Mouse (Mus musculus): ENCODE results near the gene 4930519G04Rik.
"Not testable (repeated sequence)": the region's sequence is repeated elsewhere in the genome, so short reads cannot be mapped to it uniquely, and the experiment has no call there.

The 4930519G04Rik gene

GRCm38 (mm10) chr5:114908598-114909305 lies 55.3 kb downstream of the 4930519G04Rik start:
- in situ Hi-C loops (cut with MboI, MseI) = no loop called here

- in situ Hi-C loops (cut with MboI, MseI) = no loop called here
These were observed 60.2 kb downstream of the 4930519G04Rik start for GRCm38 (mm10) chr5:114913686-114914085.

- in situ Hi-C loops (cut with MboI, MseI) = no loop called here
These were observed 61.4 kb downstream of the 4930519G04Rik start for GRCm38 (mm10) chr5:114914855-114915254.

- in situ Hi-C loops (cut with MboI, MseI) = no loop called here
These were observed 62.4 kb downstream of the 4930519G04Rik start for GRCm38 (mm10) chr5:114915854-114916253.

GRCm38 (mm10) chr5:114916777-114917176 lies 63.3 kb downstream of the 4930519G04Rik start:
- in situ Hi-C loops (cut with MboI, MseI) = no loop called here

- in situ Hi-C loops (cut with MboI, MseI) = not testable (repeated sequence)
These were observed 63.9 kb downstream of the 4930519G04Rik start for GRCm38 (mm10) chr5:114917357-114917756.

- in situ Hi-C loops (cut with MboI, MseI) = no loop called here
These were observed 68.3 kb downstream of the 4930519G04Rik start for GRCm38 (mm10) chr5:114921551-114922365.

GRCm38 (mm10) chr5:114922366-114922731 lies 68.9 kb downstream of the 4930519G04Rik start:
- in situ Hi-C loops (cut with MboI, MseI) = no loop called here

- in situ Hi-C loops (cut with MboI, MseI) = no loop called here
These were observed 69.6 kb downstream of the 4930519G04Rik start, which contains the start of gene Oasl1 for GRCm38 (mm10) chr5:114922998-114923473. Oasl1 (plus strand) TSS chr5:114923240.

GRCm38 (mm10) chr5:114926153-114926684 lies 72.8 kb downstream of the 4930519G04Rik start:
- in situ Hi-C loops (cut with MboI, MseI) = no loop called here

GRCm38 (mm10) chr5:114926753-114927152 lies 73.3 kb downstream of the 4930519G04Rik start:
- in situ Hi-C loops (cut with MboI, MseI) = no loop called here

GRCm38 (mm10) chr5:114931626-114932025 lies 78.2 kb downstream of the 4930519G04Rik start:
- in situ Hi-C loops (cut with MboI, MseI) = no loop called here

- in situ Hi-C loops (cut with MboI, MseI) = no loop called here
These were observed 79.7 kb downstream of the 4930519G04Rik start for GRCm38 (mm10) chr5:114933206-114933605.
